Mouse (Mus musculus) thymus, adult 2 months (tissue): ENCODE results near the gene AI481877. TPM values are rescaled to one million over a fixed set of nuclear protein-coding genes. Genes with fewer than 3 reads are reported as not detected.

ENCODE experiments used
- DNase-seq: peaks from one replicate; pipeline ENCODE4 v3.0.0; 2021
- H3K27ac ChIP-seq: fragments of 200-500 bp; 2 replicates; pipeline ENCODE4 v1.5.1; 2012; ENCODE audit warnings: low read length, control low read depth; ENCODE audit not compliant: control insufficient read depth, insufficient read depth
- H3K27me3 ChIP-seq: fragments of 200-500 bp; 2 replicates; pipeline ENCODE4 v1.6.1; 2012; ENCODE audit warnings: mild to moderate bottlenecking, low read length, moderate library complexity, mixed read lengths; ENCODE audit not compliant: control insufficient read depth, insufficient read depth
- H3K36me3 ChIP-seq: fragments of 200-500 bp; 2 replicates; pipeline ENCODE4 v1.6.1; 2012; ENCODE audit warnings: mild to moderate bottlenecking, low read length, moderate library complexity; ENCODE audit not compliant: control insufficient read depth, insufficient read depth
- H3K4me1 ChIP-seq: fragments of 200-500 bp; replicated peaks from 2 replicates; pipeline ENCODE4 v1.6.1; 2012; ENCODE audit warnings: low read length; ENCODE audit not compliant: control insufficient read depth, insufficient read depth
- H3K4me3 ChIP-seq: fragments of 200-500 bp; 2 replicates; pipeline ENCODE4 v1.5.1; 2012; ENCODE audit warnings: mild to moderate bottlenecking, low read length, control low read depth, moderate library complexity; ENCODE audit not compliant: control insufficient read depth, insufficient read depth
- CTCF ChIP-seq: fragments of 200-500 bp; IDR thresholded peaks from 2 replicates; pipeline ENCODE4 v1.5.1; 2012; ENCODE audit warnings: mild to moderate bottlenecking, control low read depth, low read length, moderate library complexity, borderline replicate concordance; ENCODE audit not compliant: control insufficient read depth, poor library complexity, insufficient read depth; ENCODE audit errors: extremely low read depth
- POLR2A ChIP-seq: fragments of 200-500 bp; IDR thresholded peaks from 2 replicates; pipeline ENCODE4 v1.6.1; 2012; ENCODE audit warnings: mild to moderate bottlenecking, low read length, control low read depth, moderate library complexity; ENCODE audit not compliant: control insufficient read depth, poor library complexity, insufficient read depth; ENCODE audit errors: extremely low read depth
- WGBS: fragments of 180-500 bp; shearing (Covaris S2); methylation state at CpG from one replicate; pipeline ENCODE4 v1.1.7; 2018; 5-methylcytosine and 5-hydroxymethylcytosine counted together
- polyA plus RNA-seq: library from polyadenylated mRNA; depleted of rRNA; stranded (reverse); fragments of >200 nt; gene quantifications from 2 replicates; pipeline ENCODE4 v1.2.3, GENCODE M21; 2012

The AI481877 gene
- polyA plus RNA-seq, 1 experiment = not detected

DNA sequence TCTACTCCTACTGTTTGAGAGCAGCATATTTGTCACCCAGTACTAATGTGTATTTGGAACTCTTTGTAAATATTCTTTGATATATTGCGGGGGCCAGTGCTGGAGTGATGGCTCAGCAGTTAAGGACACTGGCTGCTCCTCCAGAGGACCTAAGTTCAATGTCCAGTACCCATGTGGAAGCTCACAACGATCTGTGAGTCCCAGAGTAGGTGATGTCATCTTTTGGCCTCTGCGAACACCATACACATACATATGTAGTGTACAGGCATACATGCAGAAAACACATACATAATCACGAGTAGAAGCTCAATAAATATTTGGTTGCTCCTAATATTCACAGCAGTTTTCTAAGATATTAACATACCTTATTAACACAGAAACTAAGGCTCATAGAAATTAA is 9.8 kb downstream of the AI481877 start:
- WGBS = 91% methylated on average over 4 of the region's 4 CpGs
- no peaks in the 10 kb centered on the region for H3K27me3 ChIP-seq
- no peak overlapping the region for H3K4me3 ChIP-seq

DNA sequence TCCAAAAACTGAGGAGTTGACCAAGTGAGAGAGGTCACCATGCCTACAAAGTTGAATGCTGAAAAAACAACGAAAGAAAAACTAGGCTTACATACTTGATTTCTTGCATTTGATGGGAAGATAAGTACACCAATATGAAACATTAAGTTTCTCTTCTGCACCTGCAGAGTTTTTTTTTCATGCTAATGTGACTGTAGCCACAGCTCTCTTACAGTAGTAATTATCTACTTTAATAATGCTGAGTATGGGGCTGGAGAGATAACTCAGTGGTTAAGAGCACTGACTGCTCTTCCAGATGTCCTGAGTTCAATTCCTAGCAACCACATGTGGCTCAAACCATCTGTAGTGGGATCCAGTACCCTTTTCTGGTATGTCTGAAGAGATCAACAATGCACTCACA is 13.7 kb downstream of the AI481877 start:
- DNase-seq = no peak
- Histone ChIP-seq H3K27ac (no peak overlapping the region), H3K36me3 (no peaks in the 10 kb centered on the region), H3K4me3 (no peak overlapping the region), H3K27me3 (no peaks in the 10 kb centered on the region), H3K4me1 (no peaks in the 10 kb centered on the region)
- 24% methylated on average over 1 of the region's 1 CpGs for WGBS
- TF ChIP-seq POLR2A (no peak), CTCF (no peak)

More for the DNA sequence above, 9.8 kb downstream of the AI481877 start:
- no peaks in the 10 kb centered on the region for H3K36me3 ChIP-seq
- no peak overlapping the region for H3K27ac ChIP-seq
- no peak for TF ChIP-seq CTCF
- TF ChIP-seq POLR2A = no peak
- DNase-seq = no peak
- no peaks in the 10 kb centered on the region; the same call in 1 of the 2 replicates for H3K4me1 ChIP-seq

- no peak for DNase-seq
- TF ChIP-seq CTCF (no peak), POLR2A (no peak)
- no peaks in the 10 kb centered on the region for H3K36me3 ChIP-seq
Measured at GRCm38 (mm10) chr4:59123557-59123956, 15.2 kb downstream of the AI481877 start.

DNA sequence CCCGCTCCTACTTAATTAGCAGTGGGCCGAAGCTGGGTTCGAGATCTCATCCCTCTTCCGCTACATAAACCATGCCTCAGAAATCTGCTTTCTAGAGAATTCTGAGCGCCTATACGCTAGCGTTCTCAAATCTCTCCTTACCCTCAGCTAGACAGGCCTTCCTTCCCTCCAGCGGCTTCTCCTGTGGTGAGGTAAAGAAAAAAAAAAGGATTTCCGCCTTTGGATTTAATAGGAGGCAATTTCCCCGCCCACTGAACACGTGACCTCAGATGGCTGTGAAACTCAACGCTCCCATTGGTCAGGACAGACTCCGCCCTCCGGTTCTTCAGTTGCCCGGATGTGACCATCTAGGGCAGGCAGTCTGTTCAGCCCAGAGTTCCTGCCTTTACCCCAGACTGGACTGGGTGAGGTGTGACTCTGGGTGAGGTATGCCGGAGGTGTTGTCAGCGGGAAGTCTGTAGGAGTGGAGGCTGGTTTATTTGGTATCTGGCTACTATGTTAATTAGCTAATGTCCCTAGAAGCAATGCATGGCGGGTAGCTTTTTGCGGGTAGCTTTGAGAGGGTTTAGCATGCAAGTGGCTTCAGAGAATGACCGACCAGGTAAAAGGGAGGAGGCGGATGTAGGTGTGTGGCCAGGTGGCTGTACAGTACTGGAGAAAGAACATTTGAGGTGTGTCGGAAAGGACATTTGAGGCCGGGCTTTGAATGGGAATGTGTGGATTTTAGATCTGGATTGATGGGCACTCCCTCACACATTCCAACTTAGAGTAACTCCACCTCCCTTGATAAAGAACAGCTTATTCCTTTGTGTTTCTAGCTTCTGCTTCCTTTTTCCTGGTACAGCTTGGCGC is 20.9 kb downstream of the AI481877 start:
- H3K36me3 ChIP-seq = no peaks in the 10 kb centered on the region
- H3K27ac ChIP-seq = no peak overlapping the region
- H3K27me3 ChIP-seq = no peaks in the 10 kb centered on the region
- no peaks in the 10 kb centered on the region for H3K4me1 ChIP-seq
- 96% methylated on average over 24 of the region's 24 CpGs for WGBS
- H3K4me3 ChIP-seq = no peak overlapping the region
- TF ChIP-seq POLR2A = no peak
- TF ChIP-seq CTCF = no peak
- no peak for DNase-seq

More at GRCm38 (mm10) chr4:59123557-59123956, 15.2 kb downstream of the AI481877 start:
- Histone ChIP-seq H3K27ac (no peak overlapping the region), H3K4me1 (no peaks in the 10 kb centered on the region), H3K4me3 (no peak overlapping the region), H3K27me3 (no peaks in the 10 kb centered on the region)

DNA sequence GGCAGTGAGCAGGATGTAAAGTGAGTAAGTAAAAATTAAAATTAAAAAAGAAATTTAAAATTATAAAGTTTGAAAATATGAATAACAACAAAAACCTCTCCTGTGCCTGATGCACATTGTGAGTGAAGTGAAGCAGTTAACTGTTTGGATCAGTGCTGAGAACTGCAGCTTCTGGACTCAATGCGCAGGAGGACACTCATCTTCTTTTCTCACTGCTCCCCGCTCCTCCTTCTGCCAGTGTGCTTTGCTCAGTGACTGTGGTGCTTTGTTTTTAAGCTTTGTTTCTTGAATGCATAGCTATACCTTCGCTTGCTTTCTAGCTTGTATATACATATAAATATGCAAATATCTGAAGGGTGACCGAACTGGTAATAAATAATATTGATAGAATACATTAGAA is 30.1 kb downstream of the AI481877 start:
- H3K27me3 ChIP-seq = no peaks in the 10 kb centered on the region
- 94% methylated on average over 4 of the region's 4 CpGs for WGBS
- H3K4me3 ChIP-seq = no peak overlapping the region
- H3K27ac ChIP-seq = no peak overlapping the region
- DNase-seq = no peak
- H3K4me1 ChIP-seq = no peaks in the 10 kb centered on the region
- no peaks in the 10 kb centered on the region for H3K36me3 ChIP-seq
- no peak for TF ChIP-seq POLR2A
- TF ChIP-seq CTCF = no peak

DNA sequence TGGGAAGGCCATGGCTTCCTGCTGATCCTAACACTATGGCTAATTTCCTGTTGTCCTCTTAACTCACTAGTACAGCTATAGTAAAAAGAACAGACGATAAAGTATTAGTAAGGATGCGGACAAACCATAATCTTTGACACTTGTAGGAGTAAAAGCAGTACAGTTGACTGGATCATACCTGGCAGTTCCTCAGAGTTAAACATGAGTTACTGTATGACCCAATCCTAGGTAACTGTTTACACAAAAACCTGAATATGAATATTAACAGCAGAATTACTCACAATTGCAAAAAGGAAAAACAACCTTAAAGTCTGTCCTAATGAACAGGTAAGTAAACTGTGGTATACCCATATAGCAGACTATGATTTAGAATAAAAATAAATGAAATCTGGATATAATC is 30.9 kb downstream of the AI481877 start:
- H3K27ac ChIP-seq = no peak overlapping the region
- TF ChIP-seq CTCF (no peak), POLR2A (no peak)
- H3K36me3 ChIP-seq = no peaks in the 10 kb centered on the region
- no peak overlapping the region for H3K4me3 ChIP-seq
- H3K27me3 ChIP-seq = no peaks in the 10 kb centered on the region
- DNase-seq = no peak
- H3K4me1 ChIP-seq = no peaks in the 10 kb centered on the region
- 95% methylated on average over 2 of the region's 2 CpGs for WGBS
